Mouse (Mus musculus) kidney, postnatal 10 days (tissue): Measurements from ENCODE around the gene Pparg.

Experiments
- DNase-seq: peaks from one replicate; pipeline ENCODE4 v3.0.0; 2021; ENCODE audit warnings: mixed read lengths

The Pparg gene

DNA sequence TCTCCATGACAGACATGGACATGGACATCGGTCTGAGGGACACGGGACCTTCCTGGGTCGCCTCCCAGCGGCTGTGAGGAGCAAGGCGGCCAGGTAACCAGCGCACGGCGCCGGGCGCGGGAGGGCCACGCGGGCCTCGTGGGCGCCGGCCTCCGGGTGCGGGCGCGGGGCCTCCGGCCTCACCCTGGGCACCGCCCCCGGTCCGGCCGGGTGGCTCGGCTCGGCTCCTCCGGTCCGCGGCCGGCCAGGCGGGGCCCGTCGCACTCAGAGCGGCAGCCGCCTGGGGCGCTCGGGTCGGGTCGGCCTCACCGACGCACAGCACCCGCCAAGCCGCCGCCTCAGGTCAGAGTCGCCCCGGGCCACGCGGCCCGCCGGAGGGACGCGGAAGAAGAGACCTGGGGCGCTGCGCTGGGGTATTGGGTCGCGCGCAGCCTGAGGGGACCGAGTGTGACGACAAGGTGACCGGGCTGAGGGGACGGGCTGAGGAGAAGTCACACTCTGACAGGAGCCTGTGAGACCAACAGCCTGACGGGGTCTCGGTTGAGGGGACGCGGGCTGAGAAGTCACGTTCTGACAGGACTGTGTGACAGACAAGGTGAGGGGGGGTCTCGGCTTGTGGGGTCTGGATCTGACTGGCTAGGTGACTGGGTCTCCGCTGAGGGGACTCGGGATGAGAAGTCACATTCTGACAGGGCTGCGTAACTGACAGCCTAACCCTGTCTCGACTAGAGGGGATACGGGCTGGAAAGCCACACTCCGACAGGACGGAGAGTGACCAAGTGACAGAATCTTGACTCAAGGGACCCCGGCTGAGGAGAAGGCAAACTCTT, at the start of gene Pparg:
Gene Pparg, plus strand, starts transcription at position 176 of the 830 bp plus-strand sequence.
- peak; percentile 69 for DNase-seq

DNA sequence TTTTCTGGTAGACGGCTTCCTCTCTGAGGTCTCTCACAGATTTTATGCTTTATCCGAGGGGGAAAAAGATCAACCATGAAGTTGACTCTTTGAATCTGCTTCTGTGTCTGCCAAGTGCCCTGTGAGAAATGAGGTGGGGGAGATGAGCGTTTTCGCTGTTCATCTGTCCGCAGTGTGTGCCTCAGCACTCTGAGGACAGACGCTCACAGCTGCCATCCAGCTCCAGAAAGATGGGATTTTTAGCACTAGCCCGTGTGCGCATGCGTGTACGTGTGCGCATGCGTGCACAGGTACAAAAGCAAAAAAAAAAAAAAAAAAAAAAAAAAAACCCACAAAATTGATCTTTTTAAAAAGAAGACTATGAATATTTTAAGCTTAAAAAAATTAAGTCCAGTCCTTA, 48.0 kb upstream of the Pparg start:
- no peak for DNase-seq

DNA sequence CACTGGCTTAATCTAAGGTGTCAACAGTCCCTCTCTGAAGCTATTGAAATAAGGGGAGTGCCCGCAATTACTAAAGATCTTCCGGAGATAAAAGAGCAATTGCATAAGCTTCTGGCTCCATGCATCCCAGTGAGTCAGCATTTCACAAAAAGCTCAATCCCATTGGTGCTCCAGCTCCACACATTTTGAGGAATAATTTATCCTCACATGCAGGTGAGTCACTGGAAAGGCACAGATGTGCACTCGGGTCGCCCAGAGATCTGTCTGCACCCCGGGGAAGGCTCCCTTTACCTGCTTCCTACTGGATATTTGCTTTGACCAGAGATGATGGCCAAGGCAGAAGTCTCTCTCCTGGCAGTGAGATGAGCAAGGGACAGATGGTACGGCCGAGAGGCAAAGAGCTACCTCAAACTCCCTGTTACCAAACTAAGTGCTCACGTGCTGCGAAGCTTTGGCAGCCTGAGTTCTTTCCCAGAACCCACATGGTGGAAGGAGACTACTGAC, 47.5 kb upstream of the Pparg start:
- DNase-seq = no peak

DNA sequence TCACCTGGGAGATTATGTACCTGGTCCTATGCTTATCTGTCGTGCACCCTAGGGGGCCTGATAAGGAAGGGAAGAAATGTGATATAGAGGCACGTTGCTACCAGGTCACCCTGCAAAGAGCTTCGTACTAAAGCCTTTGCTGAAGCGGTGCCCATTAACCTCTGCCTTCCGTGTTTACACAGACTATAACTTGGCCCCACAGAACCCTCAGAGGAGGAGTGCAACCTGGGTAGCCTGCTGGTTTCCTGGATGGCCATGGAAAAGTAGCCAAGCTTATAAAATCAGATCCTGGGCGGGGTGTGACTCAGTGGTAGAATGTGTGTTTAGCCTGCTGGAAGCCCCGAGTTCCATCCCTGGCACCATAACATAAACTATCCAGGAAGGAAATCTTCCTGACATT, 46.8 kb upstream of the Pparg start:
- DNase-seq = no peak

DNA sequence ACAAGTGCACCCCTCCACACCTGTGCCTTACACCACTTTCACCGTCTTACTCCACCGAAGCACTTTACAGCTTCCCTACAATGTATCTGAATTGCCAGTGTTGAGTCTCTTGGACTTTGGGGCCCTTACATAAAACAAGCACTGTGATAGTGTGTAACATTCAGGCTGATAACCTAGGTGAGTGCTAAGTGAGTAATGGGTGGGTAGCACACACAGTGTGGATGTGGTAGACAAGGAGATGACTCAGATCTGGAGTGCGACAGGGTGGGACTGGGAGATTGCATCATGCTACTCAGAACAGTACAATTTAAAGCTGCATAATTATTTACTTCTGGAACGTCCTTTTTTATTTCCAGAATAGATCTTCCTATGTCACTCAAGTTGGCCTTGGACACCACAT, 45.0 kb upstream of the Pparg start:
- no peak for DNase-seq

DNA sequence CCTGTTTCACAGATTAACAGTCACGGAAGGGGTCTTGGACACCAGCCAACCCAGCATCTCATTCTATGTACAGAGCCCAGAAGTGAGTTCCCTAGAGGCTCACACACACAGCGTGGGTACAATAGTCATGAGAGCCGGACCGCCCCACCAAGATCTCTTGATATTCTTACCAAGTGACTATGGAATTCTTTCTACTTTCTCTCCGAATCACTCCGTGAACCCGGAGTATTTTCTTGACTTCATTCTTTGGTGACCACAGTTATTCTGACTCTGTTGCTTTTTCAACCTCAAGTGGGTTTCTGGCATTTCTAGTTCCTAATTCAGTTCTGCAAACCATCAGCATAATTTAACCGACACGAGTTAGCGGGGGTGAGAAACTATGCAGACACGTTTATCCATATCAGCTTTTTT, 43.9 kb upstream of the Pparg start:
- peak; percentile 28 for DNase-seq

DNA sequence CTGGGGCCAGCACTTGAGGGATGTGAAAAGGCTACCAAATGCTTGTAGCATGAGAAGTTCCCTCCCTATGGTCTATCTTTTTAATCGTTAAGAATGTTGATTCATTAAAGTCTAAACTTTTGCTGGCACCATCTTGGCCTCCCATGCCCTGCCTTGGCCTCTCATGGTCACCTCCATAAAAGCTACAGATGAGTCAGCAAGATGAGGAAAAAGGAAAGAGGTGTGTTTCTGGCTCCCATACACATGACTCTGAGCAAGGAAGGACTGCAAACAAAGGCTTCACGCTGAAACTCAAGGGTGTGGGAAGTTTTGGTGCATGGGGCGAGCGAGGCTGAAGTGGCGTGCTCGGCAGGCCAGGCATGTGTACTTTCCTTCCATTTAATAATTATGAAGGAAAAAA, 41.9 kb upstream of the Pparg start:
- no peak for DNase-seq

DNA sequence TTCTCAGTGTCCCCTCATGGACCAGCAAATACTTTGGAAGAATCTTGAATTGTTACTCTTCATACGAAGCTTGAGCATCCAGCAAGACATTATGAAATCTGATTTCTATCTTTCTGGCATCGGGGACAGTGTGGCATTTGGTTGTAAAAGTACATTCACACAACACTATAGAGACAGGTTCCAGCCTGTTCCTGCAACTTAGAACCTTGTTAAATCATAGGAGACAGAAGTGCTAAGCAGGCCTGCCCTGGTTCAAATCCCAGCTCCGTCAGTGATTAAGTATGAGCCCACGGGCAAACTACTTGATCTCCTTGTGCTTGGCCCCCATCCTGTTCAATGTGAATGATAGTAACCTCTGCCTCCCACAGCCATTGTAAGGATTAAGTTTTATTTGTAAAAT, 41.1 kb upstream of the Pparg start:
- no peak for DNase-seq

DNA sequence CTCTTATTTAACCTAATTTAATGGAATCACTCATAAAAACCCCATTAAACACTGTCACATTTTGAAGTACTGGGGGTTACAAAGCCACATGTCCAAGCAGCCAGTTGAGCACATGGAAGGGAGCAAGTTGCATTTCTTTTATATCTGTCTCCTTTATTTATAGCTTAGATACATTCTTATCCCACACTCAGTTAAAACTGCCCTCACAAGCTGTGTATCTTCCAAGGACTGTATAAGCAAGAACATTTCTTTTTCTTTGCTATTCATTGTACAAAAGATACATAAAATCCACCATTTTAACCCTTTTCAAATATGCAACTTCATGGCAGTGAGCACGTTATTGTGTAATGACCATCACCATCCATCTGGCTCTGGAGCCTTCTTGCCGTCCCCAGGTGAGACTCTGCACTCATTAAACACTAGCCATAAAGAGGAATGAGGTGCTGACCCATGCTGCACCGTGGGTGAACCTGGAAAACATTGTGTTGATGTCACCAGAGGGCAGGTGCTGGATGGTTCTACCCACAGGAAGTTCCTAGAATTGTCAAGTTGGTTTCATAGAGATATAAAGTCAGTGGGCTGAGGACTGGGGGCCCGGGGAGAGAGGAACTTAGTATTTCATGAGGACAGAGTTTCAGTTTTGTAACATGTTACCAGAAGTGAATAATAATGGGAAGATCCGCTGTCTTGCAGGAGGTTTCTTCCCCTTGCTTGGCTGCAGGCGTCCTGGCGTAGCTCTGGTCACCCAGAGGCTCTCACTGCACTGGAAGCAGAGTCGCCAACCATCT, 39.6 kb upstream of the Pparg start:
- no peak for DNase-seq

DNA sequence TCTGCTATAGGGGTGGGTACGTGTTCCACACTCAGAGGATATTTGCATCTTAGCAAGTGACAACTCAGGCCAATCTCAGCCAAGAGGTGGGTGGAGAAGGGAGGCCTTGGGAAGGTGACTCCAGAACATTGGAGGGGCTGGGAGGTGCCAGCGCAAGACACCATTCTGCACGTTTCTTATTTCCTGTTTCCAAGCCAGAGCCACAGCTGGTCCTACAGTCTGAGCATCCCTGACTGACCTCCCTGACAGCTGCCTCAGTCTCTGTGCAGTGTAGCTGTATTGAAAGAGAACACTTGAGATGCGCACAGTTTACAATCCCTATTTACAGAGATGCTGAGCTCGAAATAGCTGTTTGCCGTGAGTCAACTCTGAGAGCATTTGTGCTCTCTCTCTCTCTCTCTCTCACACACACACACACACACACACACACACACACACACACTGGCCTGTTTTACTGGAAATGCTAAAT, 38.8 kb upstream of the Pparg start:
- DNase-seq = no peak

DNA sequence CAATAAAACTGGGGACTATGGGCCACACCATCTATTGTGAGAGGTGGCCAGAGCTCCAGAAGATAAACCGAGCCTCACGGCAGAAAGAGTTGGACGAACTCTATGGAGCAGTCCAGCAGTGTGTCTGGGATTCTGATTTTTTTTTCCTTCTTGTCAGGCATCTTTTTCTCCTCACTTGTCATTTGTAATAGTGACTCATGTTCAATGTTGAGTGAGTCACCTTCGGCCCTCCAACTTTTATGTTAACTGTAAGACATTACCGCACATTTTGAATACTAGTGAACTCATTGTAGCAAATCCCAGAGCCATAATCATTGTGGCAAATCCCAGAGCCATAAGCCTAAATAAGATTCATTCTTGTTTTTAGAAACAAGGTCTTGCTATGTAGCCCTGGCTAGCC, 37.8 kb upstream of the Pparg start:
- no peak for DNase-seq

DNA sequence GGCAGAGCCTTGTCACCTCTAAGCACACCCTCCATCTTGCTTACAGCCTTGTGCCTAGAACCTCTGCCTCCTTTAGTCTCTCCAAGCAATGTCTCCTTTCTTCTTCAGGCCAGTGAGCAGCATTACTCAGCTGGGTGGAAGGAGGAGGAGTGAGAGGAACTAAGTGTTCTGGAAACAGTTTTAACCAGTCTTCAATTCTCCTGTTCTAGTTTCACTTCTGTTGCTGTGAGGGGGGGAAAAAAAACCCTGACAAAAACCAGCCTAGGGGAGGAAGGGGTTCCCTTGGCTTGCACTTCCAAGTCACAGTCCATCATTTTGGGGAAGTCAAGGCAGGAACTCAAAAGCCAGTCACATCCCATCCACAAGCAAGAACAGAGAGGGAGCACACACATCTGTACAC, 29.8 kb upstream of the Pparg start:
- no peak for DNase-seq

DNA sequence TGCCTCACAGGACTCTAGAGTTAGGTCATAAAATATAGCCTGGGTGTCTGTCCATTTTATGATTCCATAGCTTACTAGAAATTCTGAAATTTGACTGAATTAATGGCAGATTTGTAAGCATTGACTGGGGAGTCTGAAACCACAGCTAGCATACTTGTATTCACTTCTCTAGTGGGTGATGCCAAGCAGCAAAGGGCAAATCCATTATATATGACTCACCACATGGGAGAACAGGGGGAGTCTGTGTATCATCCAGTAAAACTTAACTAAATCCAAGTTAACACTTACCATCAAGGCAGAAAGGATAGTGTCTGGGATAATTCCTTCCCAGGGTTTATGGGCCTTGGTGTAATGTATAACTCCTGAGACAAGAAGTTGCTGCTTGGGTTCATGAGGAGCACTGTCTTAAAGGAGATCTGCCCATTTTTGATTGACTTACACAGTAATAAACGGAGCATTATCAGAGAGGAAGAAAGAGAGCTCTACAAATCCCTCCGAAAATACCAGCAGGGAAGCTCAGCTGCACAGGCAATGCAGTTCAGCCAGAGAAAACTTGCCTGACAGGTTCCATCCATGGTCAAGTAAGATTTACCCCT, 27.6 kb upstream of the Pparg start:
- no peak for DNase-seq

DNA sequence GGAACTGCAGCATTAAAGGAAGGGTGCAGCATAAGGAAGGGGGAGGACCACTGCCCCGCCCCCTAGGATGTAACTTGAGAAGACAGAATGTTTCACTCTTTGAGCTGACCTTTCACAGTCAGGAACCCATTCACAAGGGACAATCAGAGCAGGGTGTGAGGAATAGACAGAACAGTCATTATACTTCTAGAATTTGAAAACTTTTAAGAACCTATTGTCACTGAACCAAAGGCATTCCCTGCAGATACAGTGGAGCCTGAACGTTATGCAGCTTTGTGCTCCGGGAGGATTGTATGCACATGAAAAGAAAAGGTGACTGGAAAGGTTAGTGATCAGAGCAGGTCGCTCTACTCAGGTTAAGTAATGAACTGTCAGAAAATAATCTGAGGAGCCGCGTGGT, 25.2 kb upstream of the Pparg start:
- no peak for DNase-seq

DNA sequence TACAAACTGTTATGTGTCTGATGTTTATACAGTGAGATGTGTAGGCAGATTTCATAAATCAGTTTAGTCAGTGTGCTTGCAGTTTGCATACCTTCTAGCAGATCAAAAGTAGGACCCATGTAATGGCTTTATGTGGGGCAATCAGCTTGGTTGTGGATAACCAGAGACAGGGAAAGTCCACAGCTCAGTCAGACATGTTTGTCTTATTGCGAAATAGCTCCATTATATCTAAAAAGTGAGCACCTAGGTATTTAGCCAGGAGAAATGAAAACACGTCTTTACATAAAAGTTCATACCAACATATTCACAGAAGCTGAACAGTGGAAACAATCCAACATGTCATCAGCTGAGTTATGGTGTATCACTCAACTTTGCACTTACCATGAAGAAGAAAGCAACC, 20.7 kb upstream of the Pparg start:
- no peak for DNase-seq

DNA sequence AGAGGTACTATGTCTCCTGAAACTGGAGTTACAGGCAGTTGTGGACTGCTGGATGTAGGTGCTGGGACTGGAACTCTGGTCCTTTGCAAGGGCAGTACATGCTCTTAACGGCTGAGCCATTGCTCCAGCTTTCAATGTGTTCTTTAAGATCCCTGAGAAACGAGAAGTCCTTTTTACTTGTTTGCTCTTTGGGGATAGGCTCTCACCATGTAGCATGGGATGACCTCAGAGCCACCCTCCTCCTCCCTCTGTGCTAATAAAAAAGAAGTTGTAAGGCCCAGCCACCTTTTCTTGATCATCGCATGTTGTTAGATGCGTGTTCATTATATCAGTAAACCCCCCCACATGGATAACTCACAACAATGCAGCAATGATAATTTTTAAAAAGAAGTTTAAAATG, 17.7 kb upstream of the Pparg start:
- DNase-seq = no peak

DNA sequence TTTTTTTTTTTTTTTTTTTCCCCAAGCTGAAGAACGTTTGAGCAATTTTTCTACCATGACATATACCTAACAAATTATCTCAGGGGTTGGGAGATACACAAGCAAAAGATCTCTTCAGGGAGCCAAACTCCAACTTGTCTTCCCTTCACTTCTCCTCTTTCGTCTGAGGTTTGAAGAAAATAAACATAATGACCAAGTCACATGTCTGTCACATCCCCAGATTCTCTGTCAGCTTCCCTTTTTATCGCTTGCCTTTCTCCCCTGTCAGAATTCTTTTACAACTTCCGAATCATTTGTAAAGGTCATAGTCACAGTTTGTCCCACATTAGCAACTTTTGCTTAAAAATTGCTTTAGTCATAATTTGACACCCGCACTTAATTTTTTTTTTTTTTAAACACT, 17.2 kb upstream of the Pparg start:
- no peak for DNase-seq

DNA sequence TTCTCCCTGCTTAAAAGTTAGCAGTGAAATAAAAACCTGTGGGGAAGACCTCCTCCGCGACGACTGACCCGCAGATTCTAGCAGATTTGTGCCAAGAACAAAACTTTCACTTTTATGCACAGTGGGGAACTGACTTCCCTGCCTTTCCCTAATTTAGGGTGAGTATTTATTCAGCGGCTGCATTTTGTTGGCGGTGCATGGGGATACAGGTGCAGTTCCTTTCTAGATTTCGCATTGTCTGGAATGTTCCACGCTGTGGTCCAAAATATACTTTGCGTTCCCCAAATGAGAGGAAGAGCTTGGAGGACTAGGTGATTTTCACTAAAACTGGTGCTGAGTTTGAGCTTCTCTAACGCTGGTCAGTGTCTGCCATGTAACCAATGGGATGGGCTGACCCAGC, 16.6 kb upstream of the Pparg start:
- DNase-seq = no peak

DNA sequence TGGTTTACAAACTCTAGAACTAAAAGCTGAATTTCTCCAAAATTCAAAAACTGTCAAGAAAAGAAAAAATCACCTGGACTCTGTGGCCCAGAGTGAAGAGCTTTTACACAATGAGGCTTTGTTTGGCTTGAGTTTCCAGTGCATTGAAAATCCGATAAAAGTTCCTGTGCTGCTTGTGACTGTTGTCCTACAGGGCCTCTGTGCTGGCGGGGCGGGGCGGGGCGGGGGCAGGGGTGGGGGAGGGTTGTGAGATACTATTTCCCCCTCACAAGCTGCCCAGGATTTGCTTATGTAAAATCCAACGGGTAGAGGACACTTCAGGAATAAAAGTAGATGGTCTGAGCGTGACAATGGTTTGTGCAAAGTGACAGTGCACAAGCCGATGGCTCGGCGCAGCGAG, 16.2 kb upstream of the Pparg start:
- no peak for DNase-seq

DNA sequence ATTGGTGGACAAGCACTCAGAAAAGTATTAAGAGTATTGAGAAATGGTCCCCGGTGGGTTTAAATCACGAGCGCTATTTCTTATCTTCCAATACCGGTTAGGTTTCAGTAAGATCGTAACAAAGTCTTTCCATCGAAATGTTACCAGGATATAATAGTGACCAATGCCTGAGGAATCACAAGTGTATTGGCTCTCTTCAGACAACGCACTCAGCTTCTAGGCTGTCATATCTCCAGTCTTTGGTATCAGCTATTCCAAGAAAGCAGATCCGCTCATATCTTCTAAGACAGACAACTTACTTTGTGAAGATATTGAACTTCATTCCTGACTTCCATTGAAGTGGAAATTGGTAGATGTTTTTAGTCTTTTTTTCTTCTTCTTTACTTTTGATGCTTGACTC, 15.7 kb upstream of the Pparg start:
- no peak for DNase-seq

DNA sequence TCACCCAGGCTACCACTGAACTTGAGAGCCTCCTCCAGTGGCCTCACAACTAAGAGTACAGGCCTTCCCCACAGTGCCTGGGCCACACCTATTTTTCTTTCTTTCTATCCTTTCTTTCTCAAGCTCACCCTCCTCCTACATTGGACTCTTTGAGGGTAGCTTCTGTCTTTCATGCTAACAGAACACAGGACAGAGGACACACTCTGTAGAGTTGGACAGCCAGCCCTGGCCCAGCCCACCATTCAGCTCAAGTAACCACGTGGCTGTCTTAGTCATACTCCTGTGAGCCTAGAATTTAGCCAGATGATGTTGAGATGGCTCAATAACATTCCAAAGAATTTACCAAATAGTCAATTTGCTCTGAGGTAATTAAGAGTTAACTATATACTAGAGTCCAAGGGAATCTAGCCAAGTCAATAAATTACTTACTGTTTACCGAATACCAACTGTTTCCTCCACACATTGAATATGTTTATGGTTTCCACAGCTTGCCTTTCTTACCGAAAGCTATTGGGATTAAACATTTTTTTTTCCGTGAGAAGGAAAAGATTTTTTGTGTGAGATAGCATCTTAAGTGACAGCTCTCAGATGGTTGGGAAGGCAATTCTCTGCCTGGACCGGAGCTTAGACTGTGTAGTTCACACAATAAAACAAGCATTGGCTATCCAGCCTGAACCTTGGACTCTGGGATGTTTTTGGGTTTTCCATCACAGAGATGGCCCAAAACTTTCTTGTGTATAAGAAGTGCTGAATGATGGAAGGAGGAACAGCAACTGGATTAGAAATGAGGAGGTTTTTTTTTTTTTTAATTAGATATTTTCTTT, 10.9 kb upstream of the Pparg start:
- DNase-seq = no peak

DNA sequence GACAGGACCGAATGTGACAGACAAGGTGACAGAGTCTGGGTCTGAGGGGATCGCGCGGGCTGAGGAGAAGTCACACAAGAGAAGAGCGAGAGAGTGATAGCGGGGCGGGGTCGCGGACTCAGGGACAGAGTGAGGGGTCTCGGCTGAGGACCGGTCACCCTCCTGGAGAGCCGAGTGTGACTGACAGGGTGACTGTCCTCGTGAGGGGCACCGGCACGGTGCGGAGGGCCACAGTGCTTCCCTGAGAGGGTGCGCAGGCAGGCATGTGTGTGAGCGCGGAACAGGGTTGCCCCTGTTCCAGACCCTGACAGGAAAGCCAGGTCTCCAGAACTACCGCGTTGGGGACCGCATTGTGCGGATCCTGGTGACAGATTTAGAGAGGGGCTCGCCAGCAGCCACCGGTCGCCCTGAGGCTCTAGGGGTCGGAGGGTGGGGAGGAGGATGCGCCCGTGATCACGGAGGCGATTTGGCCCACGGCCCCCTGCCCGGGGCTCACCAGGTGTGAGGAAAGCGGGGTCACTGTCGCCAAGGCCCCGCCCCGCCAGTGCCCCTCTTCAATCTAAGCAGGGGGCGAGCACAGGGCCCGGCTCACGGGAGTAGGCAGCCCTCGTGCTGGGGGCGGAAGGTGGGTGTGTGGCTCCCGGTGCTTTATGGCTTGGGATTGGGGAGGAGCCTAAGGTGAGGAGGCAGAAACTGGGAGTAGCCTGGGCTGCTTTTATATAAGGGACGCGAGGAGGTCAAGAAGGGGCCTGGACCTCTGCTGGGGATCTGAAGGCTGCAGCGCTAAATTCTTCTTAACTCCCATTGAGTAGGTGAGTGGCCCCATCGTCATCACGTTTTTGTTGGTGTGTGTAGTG, 1.1 kb downstream of the Pparg start:
- peak; percentile 21 for DNase-seq
